8 mouse cellular contexts compared by ENCODE assay signal in the genomic region with DNA sequence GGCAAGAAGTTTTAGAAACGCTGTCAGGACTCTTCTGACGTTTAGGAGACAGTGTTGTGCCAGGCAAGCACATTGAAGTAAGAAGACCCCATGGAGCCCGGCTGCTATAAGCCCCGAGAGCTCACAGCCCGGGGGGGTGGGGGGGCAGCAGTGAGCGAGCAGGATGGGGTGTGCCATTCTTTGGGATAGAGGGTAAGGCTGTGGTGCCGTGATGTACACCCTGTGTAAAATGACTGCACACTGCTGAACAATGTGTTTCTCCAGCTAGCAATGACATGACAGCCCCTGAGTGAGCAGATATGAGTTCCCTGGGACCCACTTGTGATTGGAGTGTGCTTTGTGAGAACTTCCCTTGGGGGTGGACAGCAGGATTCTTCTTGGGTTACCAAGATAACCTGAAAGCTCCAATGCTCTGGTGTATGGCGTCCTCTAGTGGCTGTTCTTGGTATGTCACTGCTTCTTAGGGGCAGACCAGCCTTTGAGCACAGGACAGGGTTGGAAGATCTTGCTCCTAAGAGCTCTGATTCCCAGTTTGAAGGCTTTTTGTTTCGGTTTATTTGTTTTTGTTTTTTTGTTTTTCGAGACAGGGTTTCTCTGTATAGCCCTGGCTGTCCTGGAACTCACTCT. TPM values are rescaled to one million over a fixed set of nuclear protein-coding genes. Genes with fewer than 3 reads are reported as not detected.
DNase-seq lines count a peak whose midpoint lies in the region; ATAC-seq and TF ChIP-seq lines count a peak whose summit lies in the region.
"Had no signal": no experiment of that assay in that cellular context is flagged by ENCODE, and none has a peak within 500 bp of the region (broad histone marks: within the 10 kb centered on the region; RNA-seq: fewer than 3 reads in every experiment).

No protein-coding gene starts in this region.

- peak; percentile 84 for DNase-seq in R1 (ENCODE audit: low read depth, low spot score)
- DNase-seq in cerebellum, adult 18-20 months, result peak; percentile 87 to 90
- DNase-seq in frontal cortex, postnatal 14 days (ENCODE audit: low spot score in 2 of 2), result peak; percentile 67 to 85
- peak; percentile 81 to 96 for DNase-seq in left cerebral cortex, adult 18-20 months (ENCODE audit: low spot score in 2 of 2)

- H3K4me1 ChIP-seq in hindbrain, embryonic 16.5 days (ENCODE audit: control insufficient read depth, insufficient read depth, low read depth, low read length), result 0 out of 2 replicates have a peak, but pooled peaks cover 2% of the 10 kb centered on the region
- peaks cover 8% of the 10 kb centered on the region for H3K4me1 ChIP-seq in midbrain, embryonic 12.5 days
- H3K4me1 ChIP-seq in small intestine, adult 2 months (ENCODE audit: control insufficient read depth, insufficient read depth, insufficient read length, low read length), result no peaks in the 10 kb centered on the region

- H3K27ac ChIP-seq in hindbrain, embryonic 16.5 days (ENCODE audit: low read depth, low read length), result no peak overlapping the region
- no peak overlapping the region for H3K27ac ChIP-seq in midbrain, embryonic 12.5 days (replicated peaks)
- no peak overlapping the region for H3K27ac ChIP-seq in small intestine, adult 2 months (ENCODE audit: insufficient read depth, low read depth, low read length)
- H3K27ac ChIP-seq: macrophage had no signal

- peaks cover 5% of the 10 kb centered on the region for H3K36me3 ChIP-seq in hindbrain, embryonic 16.5 days (ENCODE audit: control insufficient read depth, insufficient read depth, low read length)
- H3K36me3 ChIP-seq in midbrain, embryonic 12.5 days, result peaks cover 18% of the 10 kb centered on the region
- peaks cover 15% of the 10 kb centered on the region for H3K36me3 ChIP-seq in small intestine, adult 2 months (ENCODE audit: control insufficient read depth, insufficient read depth, low read length)

- no peak for TF ChIP-seq POLR2A in small intestine, adult 2 months (IDR thresholded peaks at IDR 0.05; ENCODE audit: low read depth, low read length)

- TF ChIP-seq CTCF in small intestine, adult 2 months (IDR thresholded peaks at IDR 0.05; ENCODE audit: extremely low read depth, insufficient read length, insufficient replicate concordance, low read depth, low read length), result peak; percentile 89; the same call in 1 of the 2 replicates

- 36% methylated on average over 10 of the region's 10 CpGs for WGBS in hindbrain, embryonic 16.5 days
- WGBS in midbrain, embryonic 12.5 days, result 44% methylated on average over 10 of the region's 10 CpGs
- 59% methylated on average over 10 of the region's 10 CpGs for WGBS in small intestine, adult 2 months

- peak; percentile 43; the same call in 1 of the 2 replicates for ATAC-seq in hindbrain, embryonic 16.5 days
- ATAC-seq in midbrain, embryonic 12.5 days (ENCODE audit: low FRiP score, low read depth), result 0 out of 2 replicates have a peak, but pooled peaks have one; percentile 19

- H3K9me3 ChIP-seq in hindbrain, embryonic 16.5 days (ENCODE audit: control insufficient read depth, low read length), result no peaks in the 10 kb centered on the region
- no peaks in the 10 kb centered on the region for H3K9me3 ChIP-seq in midbrain, embryonic 12.5 days

- H3K9ac ChIP-seq in hindbrain, embryonic 16.5 days (ENCODE audit: low read depth, low read length), result no peak overlapping the region
- H3K9ac ChIP-seq in midbrain, embryonic 12.5 days (replicated peaks), result no peak overlapping the region

- no peak overlapping the region for H3K4me3 ChIP-seq in hindbrain, embryonic 16.5 days (ENCODE audit: low read length)
- no peak overlapping the region for H3K4me3 ChIP-seq in midbrain, embryonic 12.5 days
- no peak overlapping the region for H3K4me3 ChIP-seq in small intestine, adult 2 months (ENCODE audit: low read depth, low read length)

- no peaks in the 10 kb centered on the region for H3K27me3 ChIP-seq in hindbrain, embryonic 16.5 days (replicated peaks; ENCODE audit: control insufficient read depth, insufficient read depth, low read length)
- H3K27me3 ChIP-seq in midbrain, embryonic 12.5 days, result no peaks in the 10 kb centered on the region
- no peaks in the 10 kb centered on the region for H3K27me3 ChIP-seq in small intestine, adult 2 months (ENCODE audit: control insufficient read depth, insufficient read depth, low read length)

- H3K4me2 ChIP-seq in hindbrain, embryonic 16.5 days (ENCODE audit: low read length), result no peak overlapping the region
- H3K4me2 ChIP-seq in midbrain, embryonic 12.5 days (replicated peaks), result no peak overlapping the region

RNA-seq across cellular contexts. Expression of gene Ctnnbip1, which starts 25.0 kb away (rescaled TPM):
- 98.6 and 106 TPM in 2 replicates for polyA plus RNA-seq in hindbrain, embryonic 16.5 days (2015; fragmentation: Nextera tagmentation; extraction: Ambion mirVana)
- total RNA-seq in left cerebral cortex, adult 18-20 months (2021), result 10 to 100 TPM; 33.0 to 33.3 TPM
- polyA plus RNA-seq in midbrain, embryonic 12.5 days (2016; fragmentation: Nextera tagmentation; extraction: Ambion mirVana), result 66.3 and 68.2 TPM in 2 replicates
- polyA plus RNA-seq in small intestine, adult 2 months (2012; rRNA removed), result 10.8 and 27.2 TPM in 2 replicates

RNA-seq across cellular contexts. Expression of gene Clstn1, which starts 43.2 kb away (rescaled TPM):
- 60.4 and 66.6 TPM in 2 replicates for polyA plus RNA-seq in hindbrain, embryonic 16.5 days (2015; fragmentation: Nextera tagmentation; extraction: Ambion mirVana)
- 1,000 to 10,000 TPM; 1,374 to 1,386 TPM for total RNA-seq in left cerebral cortex, adult 18-20 months (2021)
- 84.4 and 103 TPM in 2 replicates for polyA plus RNA-seq in midbrain, embryonic 12.5 days (2016; fragmentation: Nextera tagmentation; extraction: Ambion mirVana)
- 35.6 and 76.4 TPM in 2 replicates for polyA plus RNA-seq in small intestine, adult 2 months (2012; rRNA removed)

RNA-seq across cellular contexts. Expression of gene Lzic, which starts 58.0 kb away (rescaled TPM):
- 42.2 TPM in 2 replicates for polyA plus RNA-seq in hindbrain, embryonic 16.5 days (2015; fragmentation: Nextera tagmentation; extraction: Ambion mirVana)
- 10 to 100 TPM; 16.4 to 16.7 TPM for total RNA-seq in left cerebral cortex, adult 18-20 months (2021)
- polyA plus RNA-seq in midbrain, embryonic 12.5 days (2016; fragmentation: Nextera tagmentation; extraction: Ambion mirVana), result 48.4 and 55.2 TPM in 2 replicates
- polyA plus RNA-seq in small intestine, adult 2 months (2012; rRNA removed), result 5.1 and 16.8 TPM in 2 replicates

RNA-seq across cellular contexts. Expression of gene Nmnat1, which starts 58.0 kb away (rescaled TPM):
- 7.7 and 9.1 TPM in 2 replicates for polyA plus RNA-seq in hindbrain, embryonic 16.5 days (2015; fragmentation: Nextera tagmentation; extraction: Ambion mirVana)
- 1 to 10 TPM; 7.0 to 9.3 TPM for total RNA-seq in left cerebral cortex, adult 18-20 months (2021)
- polyA plus RNA-seq in midbrain, embryonic 12.5 days (2016; fragmentation: Nextera tagmentation; extraction: Ambion mirVana), result 13.9 and 14.7 TPM in 2 replicates
- polyA plus RNA-seq in small intestine, adult 2 months (2012; rRNA removed), result 6.4 and 9.8 TPM in 2 replicates
